Mouse (Mus musculus): ENCODE measurements around the gene Ptprt. TPM values are rescaled to one million over a fixed set of nuclear protein-coding genes. Genes with fewer than 3 reads are reported as not detected.

Ptprt gene
- polyA plus RNA-seq, 1 experiment from 2014 or later, result 4.0 TPM

DNA sequence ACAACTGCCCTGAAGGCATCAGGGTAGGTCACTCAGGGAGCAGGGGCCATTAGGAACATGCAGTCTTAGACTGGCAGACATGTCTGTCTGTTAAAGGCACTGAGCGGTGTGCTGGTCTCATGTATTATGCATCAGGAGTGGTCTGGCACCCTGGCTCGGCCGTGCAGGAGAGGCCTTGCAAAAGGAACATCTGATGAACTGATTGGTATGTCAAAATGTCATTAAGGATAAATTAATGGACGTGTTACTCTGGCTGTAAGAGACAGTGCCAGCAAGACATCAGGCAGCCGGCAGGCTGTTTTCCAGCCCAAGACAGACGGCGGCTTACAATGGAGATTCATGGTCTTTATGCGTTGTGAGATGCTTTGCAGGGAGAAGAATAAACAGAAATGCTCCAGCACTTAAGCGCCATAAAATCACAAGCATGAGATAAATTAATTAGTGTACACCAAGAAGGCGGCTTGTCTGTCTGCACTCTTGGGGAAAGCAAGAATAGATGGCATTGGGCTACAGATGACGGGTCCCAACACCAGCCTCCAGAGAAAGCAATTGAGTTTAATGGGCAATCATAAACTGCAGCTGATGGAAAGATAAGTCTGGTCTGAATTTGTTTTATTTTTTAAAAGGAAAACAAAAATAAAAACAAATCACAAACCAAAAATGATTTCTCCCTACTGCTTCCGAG lies 992.5 kb downstream of the Ptprt start:
- H3K27ac ChIP-seq, result no peak overlapping the region
- H3K9me3 ChIP-seq, result no peaks in the 10 kb centered on the region
- H3K4me1 ChIP-seq (replicated peaks), result no peaks in the 10 kb centered on the region
- WGBS, result 77% methylated on average over 12 of the region's 12 CpGs
- no peaks in the 10 kb centered on the region for H3K36me3 ChIP-seq
- no peak overlapping the region for H3K9ac ChIP-seq (replicated peaks)
- ATAC-seq (ENCODE audit: insufficient number of reproducible peaks, insufficient read depth, low FRiP score, low TSS enrichment, low read depth), result no peak
- no peaks in the 10 kb centered on the region for H3K27me3 ChIP-seq
- H3K4me2 ChIP-seq, result no peak overlapping the region
- no peak overlapping the region for H3K4me3 ChIP-seq (replicated peaks)

DNA sequence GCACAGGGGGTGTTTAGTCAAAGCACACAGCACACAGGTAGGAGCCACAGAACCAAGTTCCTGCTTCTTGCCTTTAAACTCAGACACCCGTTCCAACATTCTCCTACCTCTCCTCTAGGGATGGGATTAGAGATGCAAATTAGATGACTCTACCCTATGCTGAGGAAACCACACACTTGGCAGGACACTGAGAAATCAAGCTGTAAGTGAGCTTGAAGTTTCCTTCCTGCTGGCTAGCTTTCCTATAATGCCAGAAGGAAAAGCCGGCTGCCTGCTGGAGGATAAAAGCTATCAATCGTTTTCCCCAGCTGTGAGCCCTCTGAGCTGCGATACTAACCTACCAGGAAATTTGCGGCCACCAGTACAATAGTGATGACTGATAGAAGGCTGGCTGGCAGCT lies 999.0 kb downstream of the Ptprt start:
- Histone ChIP-seq H3K4me2 (no peak overlapping the region), H3K27ac (no peak overlapping the region)
- 28% methylated on average over 5 of the region's 5 CpGs for WGBS

DNA sequence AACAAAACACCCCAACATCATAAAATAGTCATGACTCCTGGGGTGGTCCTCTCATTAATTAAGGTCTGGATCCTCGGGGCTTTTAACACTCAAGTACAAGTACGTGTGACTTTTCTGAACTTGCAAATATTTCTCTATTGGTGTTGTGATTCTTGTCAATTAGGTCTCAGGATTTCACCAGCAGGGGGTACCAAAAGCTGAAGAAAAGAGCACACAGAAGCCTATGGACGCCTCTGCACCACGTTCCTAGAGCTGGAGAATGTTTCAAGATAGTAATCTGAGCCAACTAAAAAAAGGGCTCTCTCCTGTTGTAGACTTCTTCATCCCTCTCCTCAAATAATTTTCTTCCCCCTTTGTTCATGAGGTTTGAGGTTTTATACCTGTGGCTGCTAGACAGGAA lies 1000.1 kb downstream of the Ptprt start:
- 11% methylated on average over 4 of the region's 4 CpGs for WGBS
- Histone ChIP-seq H3K27me3 (peaks cover 13% of the 10 kb centered on the region; the same call in 1 of the 2 replicates), H3K4me1 (replicated peaks) (no peaks in the 10 kb centered on the region), H3K27ac (no peak overlapping the region), H3K4me3 (replicated peaks) (no peak overlapping the region), H3K9me3 (no peaks in the 10 kb centered on the region), H3K36me3 (no peaks in the 10 kb centered on the region), H3K4me2 (no peak overlapping the region), H3K9ac (replicated peaks) (no peak overlapping the region)
- no peak for ATAC-seq (ENCODE audit: insufficient number of reproducible peaks, insufficient read depth, low FRiP score, low TSS enrichment, low read depth)

More for the DNA sequence above, 999.0 kb downstream of the Ptprt start:
- no peak for ATAC-seq (ENCODE audit: insufficient number of reproducible peaks, insufficient read depth, low FRiP score, low TSS enrichment, low read depth)
- H3K27me3 ChIP-seq, result peaks cover 13% of the 10 kb centered on the region; the same call in 1 of the 2 replicates
- no peak overlapping the region for H3K9ac ChIP-seq (replicated peaks)
- no peaks in the 10 kb centered on the region for H3K9me3 ChIP-seq
- no peak overlapping the region for H3K4me3 ChIP-seq (replicated peaks)
- no peaks in the 10 kb centered on the region for H3K4me1 ChIP-seq (replicated peaks)
- no peaks in the 10 kb centered on the region for H3K36me3 ChIP-seq

DNA sequence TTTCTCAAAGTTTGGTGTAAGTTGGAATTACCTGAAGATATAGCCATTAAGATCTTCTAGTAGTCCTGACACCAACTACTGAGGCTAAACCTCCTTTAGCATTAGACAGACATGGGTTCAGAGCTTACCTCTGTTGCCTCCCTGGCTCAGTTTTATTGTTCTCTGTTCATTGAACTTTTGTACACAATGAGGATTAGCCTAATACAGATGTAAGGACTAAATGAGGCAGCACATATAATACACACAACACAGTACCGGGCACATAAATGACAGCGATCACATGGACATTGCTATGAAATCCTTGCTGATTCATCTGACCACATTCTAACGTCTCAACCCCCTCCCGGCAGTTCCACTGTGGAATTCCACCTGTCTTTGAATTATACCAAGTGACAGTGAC lies 1003.9 kb downstream of the Ptprt start:
- H3K4me2 ChIP-seq, result no peak overlapping the region
- H3K4me3 ChIP-seq (replicated peaks), result no peak overlapping the region
- H3K9me3 ChIP-seq, result no peaks in the 10 kb centered on the region
- no peak overlapping the region for H3K27ac ChIP-seq
- WGBS, result 91% methylated on average over 4 of the region's 4 CpGs
- peaks cover 6% of the 10 kb centered on the region; the same call in 1 of the 2 replicates for H3K27me3 ChIP-seq
- H3K9ac ChIP-seq (replicated peaks), result no peak overlapping the region
- ATAC-seq (ENCODE audit: insufficient number of reproducible peaks, insufficient read depth, low FRiP score, low TSS enrichment, low read depth), result no peak
- no peaks in the 10 kb centered on the region for H3K36me3 ChIP-seq
- no peaks in the 10 kb centered on the region for H3K4me1 ChIP-seq (replicated peaks)

DNA sequence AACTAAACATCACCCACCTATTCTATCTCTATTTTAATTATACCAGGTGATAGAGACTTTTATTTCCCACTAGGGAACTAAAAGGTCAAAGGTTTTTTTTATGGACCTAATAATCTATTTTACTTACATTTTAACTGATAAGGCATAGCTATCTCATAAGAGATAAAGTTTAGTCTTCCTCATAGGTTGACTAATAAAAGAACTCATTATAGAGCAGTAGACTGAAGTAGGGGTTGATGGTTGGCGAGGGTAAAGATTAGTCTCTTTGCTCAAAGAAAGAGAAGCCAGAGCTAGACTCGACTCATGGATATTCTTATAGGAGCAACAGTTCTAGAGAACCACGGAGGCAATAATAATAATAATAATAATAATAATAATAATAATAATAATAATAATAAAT lies 1004.3 kb downstream of the Ptprt start:
- 0 out of 2 replicates have a peak, but pooled peaks cover 2% of the 10 kb centered on the region for H3K27me3 ChIP-seq
- H3K4me1 ChIP-seq (replicated peaks), result no peaks in the 10 kb centered on the region
- H3K9me3 ChIP-seq, result no peaks in the 10 kb centered on the region
- no peak overlapping the region for H3K4me3 ChIP-seq (replicated peaks)
- H3K4me2 ChIP-seq, result no peak overlapping the region
- H3K9ac ChIP-seq (replicated peaks), result no peak overlapping the region
- ATAC-seq (ENCODE audit: insufficient number of reproducible peaks, insufficient read depth, low FRiP score, low TSS enrichment, low read depth), result no peak
- no peak overlapping the region for H3K27ac ChIP-seq
- WGBS, result 95% methylated on average over 3 of the region's 3 CpGs
- no peaks in the 10 kb centered on the region for H3K36me3 ChIP-seq

DNA sequence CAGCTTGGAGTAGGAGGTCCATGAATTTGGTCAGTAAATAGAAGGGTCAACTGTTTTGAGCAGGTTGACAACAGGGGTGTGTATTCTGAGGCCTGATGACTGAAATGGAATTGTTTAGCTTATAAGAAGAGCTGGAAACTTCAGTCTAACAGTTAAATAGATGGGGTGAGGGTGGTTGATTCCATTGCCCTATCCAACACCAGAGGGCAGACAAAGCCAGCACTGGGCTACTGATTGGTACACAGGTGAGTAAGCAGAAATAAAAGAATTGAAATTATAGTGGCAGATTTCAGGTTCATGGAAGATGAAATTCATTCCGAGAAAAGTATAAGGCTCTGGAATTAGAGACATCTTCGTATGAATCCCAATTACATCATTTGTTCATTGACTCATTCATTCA lies 1020.1 kb downstream of the Ptprt start:
- ATAC-seq (ENCODE audit: insufficient number of reproducible peaks, insufficient read depth, low FRiP score, low TSS enrichment, low read depth), result no peak
- WGBS, result 90% methylated on average over 2 of the region's 2 CpGs
- H3K4me3 ChIP-seq (replicated peaks), result no peak overlapping the region
- no peak overlapping the region for H3K4me2 ChIP-seq
- H3K4me1 ChIP-seq (replicated peaks), result no peaks in the 10 kb centered on the region
- H3K27ac ChIP-seq, result no peak overlapping the region
- H3K9ac ChIP-seq (replicated peaks), result no peak overlapping the region
- H3K36me3 ChIP-seq, result no peaks in the 10 kb centered on the region
- H3K27me3 ChIP-seq, result peaks cover 3% of the 10 kb centered on the region; the same call in 1 of the 2 replicates
- no peaks in the 10 kb centered on the region for H3K9me3 ChIP-seq

DNA sequence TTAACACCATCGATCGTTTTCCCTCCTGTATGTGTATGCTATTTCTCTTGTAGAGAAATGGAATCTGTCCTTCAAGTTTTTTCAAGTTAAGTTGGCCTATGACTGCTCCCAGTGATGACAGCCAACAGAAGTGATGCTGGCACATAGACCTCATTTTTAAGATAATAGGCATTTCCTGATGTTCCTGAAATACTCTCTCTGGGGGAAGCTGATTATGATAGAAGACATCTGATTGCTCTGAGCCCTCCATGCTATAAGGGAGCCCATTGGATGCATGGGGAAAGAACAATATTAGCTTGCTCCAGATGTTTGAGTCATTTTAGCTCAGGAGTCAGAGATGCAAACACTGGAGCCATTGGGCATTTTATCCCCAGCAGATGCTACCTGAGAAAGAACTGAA lies 1026.9 kb downstream of the Ptprt start:
- no peaks in the 10 kb centered on the region for H3K36me3 ChIP-seq
- ATAC-seq (ENCODE audit: insufficient number of reproducible peaks, insufficient read depth, low FRiP score, low TSS enrichment, low read depth), result no peak
- no peak overlapping the region for H3K4me2 ChIP-seq
- peaks cover 3% of the 10 kb centered on the region; the same call in 1 of the 2 replicates for H3K27me3 ChIP-seq
- H3K9me3 ChIP-seq, result no peaks in the 10 kb centered on the region
- H3K4me3 ChIP-seq (replicated peaks), result no peak overlapping the region
- 92% methylated on average over 2 of the region's 2 CpGs for WGBS
- no peaks in the 10 kb centered on the region for H3K4me1 ChIP-seq (replicated peaks)
- no peak overlapping the region for H3K27ac ChIP-seq
- no peak overlapping the region for H3K9ac ChIP-seq (replicated peaks)

DNA sequence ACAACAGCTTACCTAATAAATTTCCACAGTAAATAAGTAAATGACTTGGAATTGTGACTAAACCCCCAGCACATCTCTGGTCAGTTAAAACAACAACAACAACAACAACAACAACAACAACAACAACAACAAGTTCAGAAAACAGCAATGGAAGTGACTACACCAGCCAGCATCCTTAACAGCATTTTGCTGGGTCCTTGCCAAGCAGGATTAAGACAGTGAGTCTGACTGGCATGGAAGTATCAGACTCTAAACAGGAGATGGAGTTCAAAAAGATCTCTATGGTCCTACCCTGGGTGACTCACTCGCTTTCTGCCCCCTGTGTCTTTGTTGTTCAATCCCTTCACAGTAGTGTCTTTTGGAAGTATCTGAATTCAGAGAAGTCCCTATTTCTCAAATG lies 1035.1 kb downstream of the Ptprt start:
- no peak overlapping the region for H3K4me2 ChIP-seq
- H3K9ac ChIP-seq (replicated peaks), result no peak overlapping the region
- H3K4me3 ChIP-seq (replicated peaks), result no peak overlapping the region
- no peak overlapping the region for H3K27ac ChIP-seq
- ATAC-seq (ENCODE audit: insufficient number of reproducible peaks, insufficient read depth, low FRiP score, low TSS enrichment, low read depth), result no peak
- no peaks in the 10 kb centered on the region for H3K27me3 ChIP-seq
- no peaks in the 10 kb centered on the region for H3K9me3 ChIP-seq
- no peaks in the 10 kb centered on the region for H3K36me3 ChIP-seq
- 81% methylated on average over 1 of the region's 1 CpGs for WGBS
- H3K4me1 ChIP-seq (replicated peaks), result no peaks in the 10 kb centered on the region

DNA sequence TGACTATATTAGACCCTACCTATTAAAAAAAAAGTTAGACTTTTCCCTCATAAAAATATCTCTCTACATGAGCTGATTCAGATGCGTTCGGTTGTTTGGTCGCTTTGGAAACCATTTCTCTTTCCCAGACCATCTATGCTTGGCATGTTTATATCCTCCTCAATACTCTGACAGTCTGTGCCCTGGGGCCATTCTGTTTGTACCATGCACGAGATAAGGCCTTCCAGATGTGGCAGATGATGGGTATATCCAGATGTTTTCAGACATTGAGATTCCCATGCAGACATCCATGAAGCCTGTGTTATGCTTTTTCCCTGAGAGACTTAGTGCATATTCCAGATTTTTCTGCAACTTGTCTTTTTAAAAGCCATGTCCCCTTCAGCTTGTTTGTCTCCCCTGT lies 1052.5 kb downstream of the Ptprt start:
- 67% methylated on average over 4 of the region's 4 CpGs for WGBS
- Histone ChIP-seq H3K27ac (no peak overlapping the region), H3K4me1 (replicated peaks) (peaks cover 21% of the 10 kb centered on the region; the same call in 1 of the 2 replicates), H3K4me2 (no peak overlapping the region), H3K36me3 (no peaks in the 10 kb centered on the region), H3K9me3 (no peaks in the 10 kb centered on the region), H3K9ac (replicated peaks) (no peak overlapping the region), H3K4me3 (replicated peaks) (no peak overlapping the region), H3K27me3 (peaks cover 16% of the 10 kb centered on the region; the same call in 1 of the 2 replicates)
- ATAC-seq (ENCODE audit: insufficient number of reproducible peaks, insufficient read depth, low FRiP score, low TSS enrichment, low read depth), result no peak

DNA sequence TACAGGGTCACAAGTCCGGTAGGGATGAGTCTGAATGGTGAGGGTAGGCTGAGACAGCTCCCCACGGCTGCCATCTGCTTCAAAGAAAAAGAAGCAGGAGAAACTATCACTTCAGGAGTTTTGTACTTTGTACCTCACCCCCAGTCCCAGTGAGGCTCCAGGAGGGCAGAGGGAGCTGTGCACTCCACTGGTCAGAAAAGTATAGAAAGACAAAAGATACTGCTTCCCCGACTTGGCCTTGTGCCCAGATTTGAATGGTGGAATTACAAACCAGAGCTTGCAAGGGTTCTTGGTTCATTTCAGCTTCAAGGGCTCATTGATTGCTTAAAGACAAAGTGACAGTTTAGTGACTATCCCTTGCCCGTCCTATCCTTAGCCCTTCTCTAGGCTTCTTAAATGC lies 1053.6 kb downstream of the Ptprt start:
- Histone ChIP-seq H3K9ac (replicated peaks) (no peak overlapping the region), H3K9me3 (no peaks in the 10 kb centered on the region), H3K27me3 (peaks cover 16% of the 10 kb centered on the region; the same call in 1 of the 2 replicates), H3K36me3 (no peaks in the 10 kb centered on the region), H3K4me1 (replicated peaks) (peaks cover 21% of the 10 kb centered on the region; the same call in 1 of the 2 replicates), H3K27ac (no peak overlapping the region), H3K4me3 (replicated peaks) (no peak overlapping the region), H3K4me2 (no peak overlapping the region)
- ATAC-seq (ENCODE audit: insufficient number of reproducible peaks, insufficient read depth, low FRiP score, low TSS enrichment, low read depth), result no peak
- WGBS, result 86% methylated on average over 4 of the region's 4 CpGs

DNA sequence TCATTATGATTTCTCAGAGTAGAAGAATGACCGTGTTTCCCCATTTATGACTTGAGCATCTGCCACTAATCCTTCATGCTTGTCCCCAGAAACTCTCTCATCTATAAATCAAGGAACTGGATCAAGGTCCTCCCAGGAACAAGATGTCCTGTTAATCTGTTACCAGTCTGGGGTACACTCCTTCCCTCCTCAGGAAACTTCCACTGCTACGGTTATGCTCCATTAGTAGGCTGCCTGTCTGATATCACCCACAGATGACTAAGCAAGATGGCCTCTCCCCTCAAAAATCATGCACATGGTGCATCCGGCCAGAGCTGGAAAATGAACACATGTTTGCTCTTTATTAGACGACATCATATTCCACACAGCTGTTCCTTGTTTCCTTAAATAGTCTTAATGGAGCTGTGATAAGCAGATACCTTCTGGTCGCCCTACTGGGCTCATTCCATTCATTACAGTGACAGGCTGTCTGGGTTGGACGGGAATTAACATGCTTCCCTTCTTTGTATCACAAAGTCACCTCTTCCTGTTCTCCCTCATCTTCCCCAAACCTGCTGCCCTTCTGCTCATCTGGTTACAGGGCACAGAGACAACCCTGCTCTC lies 1060.6 kb downstream of the Ptprt start:
- Histone ChIP-seq H3K9ac (replicated peaks) (no peak overlapping the region), H3K9me3 (no peaks in the 10 kb centered on the region), H3K4me2 (no peak overlapping the region), H3K4me3 (replicated peaks) (no peak overlapping the region), H3K36me3 (no peaks in the 10 kb centered on the region), H3K27me3 (no peaks in the 10 kb centered on the region), H3K27ac (no peak overlapping the region), H3K4me1 (replicated peaks) (no peaks in the 10 kb centered on the region)
- ATAC-seq (ENCODE audit: insufficient number of reproducible peaks, insufficient read depth, low FRiP score, low TSS enrichment, low read depth), result no peak
- WGBS, result 51% methylated on average over 6 of the region's 6 CpGs
